Mouse (Mus musculus) ES-Bruce4 (cell line): ENCODE data around the gene Myo1e. TPM values are rescaled to one million over a fixed set of nuclear protein-coding genes. Genes with fewer than 3 reads are reported as not detected.
A peak's percentile ranks its signal among the peaks of the same experiment; 100 is the strongest.

ENCODE experiments used
- H3K27ac ChIP-seq: 2 replicates; pipeline ENCODE4 v1.5.1; 2012; ENCODE audit warnings: low read length, inconsistent platforms; ENCODE audit not compliant: insufficient read depth
- H3K27me3 ChIP-seq: 2 replicates; pipeline ENCODE4 v1.6.1; 2012; ENCODE audit warnings: mild to moderate bottlenecking, low read length, inconsistent platforms; ENCODE audit not compliant: control insufficient read depth, poor library complexity, insufficient read depth, severe bottlenecking
- H3K36me3 ChIP-seq: 2 replicates; pipeline ENCODE4 v1.6.1; 2012; ENCODE audit warnings: inconsistent platforms, mild to moderate bottlenecking, low read length, moderate library complexity; ENCODE audit not compliant: control insufficient read depth, poor library complexity, insufficient read depth, severe bottlenecking
- H3K4me1 ChIP-seq: one replicate; pipeline ENCODE4 v1.8.1; 2011; ENCODE audit warnings: low read length; ENCODE audit not compliant: control insufficient read depth, insufficient read depth
- H3K4me3 ChIP-seq: 2 replicates; pipeline ENCODE4 v1.5.1; 2011; ENCODE audit warnings: low read depth, mild to moderate bottlenecking, low read length
- H3K9ac ChIP-seq: 2 replicates; pipeline ENCODE4 v1.6.1; 2012; ENCODE audit warnings: low read depth, mild to moderate bottlenecking, inconsistent platforms; ENCODE audit not compliant: poor library complexity, severe bottlenecking
- H3K9me3 ChIP-seq: replicated peaks from 2 replicates; pipeline ENCODE4 v1.6.1; 2012; ENCODE audit warnings: mild to moderate bottlenecking, low read length, inconsistent platforms; ENCODE audit not compliant: control insufficient read depth, poor library complexity, insufficient read depth, severe bottlenecking
- CTCF ChIP-seq: IDR thresholded peaks from one replicate; pipeline ENCODE4 v1.8.1; 2011; ENCODE audit warnings: low read depth, low read length
- EP300 ChIP-seq: IDR thresholded peaks from 2 replicates; pipeline ENCODE4 v1.6.1; 2011; ENCODE audit warnings: low read depth, low read length; ENCODE audit not compliant: insufficient read depth
- POLR2A ChIP-seq: IDR thresholded peaks from one replicate; pipeline ENCODE4 v1.8.1; 2011; ENCODE audit warnings: low read length; ENCODE audit not compliant: insufficient read depth
- polyA plus RNA-seq: library from polyadenylated mRNA; stranded (reverse); fragments of >200 nt; gene quantifications from 2 replicates; pipeline ENCODE4 v1.2.4, GENCODE M21; 2011; ENCODE audit warnings: low read depth; ENCODE audit not compliant: missing spikeins, insufficient read depth, insufficient read length

Gene Myo1e
- polyA plus RNA-seq, 1 experiment = 51.6 TPM

DNA sequence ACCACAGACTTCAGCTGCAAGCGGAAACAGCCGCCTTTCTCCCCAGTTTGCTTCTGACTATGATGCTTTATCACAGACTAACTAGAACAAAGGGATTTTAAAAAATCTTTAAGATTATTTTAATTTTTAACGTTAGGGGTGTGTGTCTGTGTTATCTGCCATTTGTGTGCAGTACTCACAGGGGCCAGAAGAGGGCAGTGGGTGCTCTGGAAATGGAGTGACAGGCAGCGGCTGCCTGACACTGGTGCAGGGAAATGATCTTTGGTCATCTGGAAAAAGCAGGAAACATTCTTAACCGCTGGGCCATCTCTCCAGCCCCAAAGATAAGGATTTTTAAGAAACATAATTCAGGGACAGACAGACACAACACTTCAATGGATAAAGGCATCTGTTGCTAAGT is 4.4 kb upstream of the Myo1e start:
- H3K27ac ChIP-seq = no peak overlapping the region
- TF ChIP-seq EP300 (no peak), CTCF (peak; percentile 86)
- no peaks in the 10 kb centered on the region for H3K4me1 ChIP-seq
- H3K36me3 ChIP-seq = no peaks in the 10 kb centered on the region
- no peaks in the 10 kb centered on the region for H3K27me3 ChIP-seq
- H3K9me3 ChIP-seq = no peaks in the 10 kb centered on the region
- no peak overlapping the region for H3K9ac ChIP-seq
- no peak overlapping the region for H3K4me3 ChIP-seq

DNA sequence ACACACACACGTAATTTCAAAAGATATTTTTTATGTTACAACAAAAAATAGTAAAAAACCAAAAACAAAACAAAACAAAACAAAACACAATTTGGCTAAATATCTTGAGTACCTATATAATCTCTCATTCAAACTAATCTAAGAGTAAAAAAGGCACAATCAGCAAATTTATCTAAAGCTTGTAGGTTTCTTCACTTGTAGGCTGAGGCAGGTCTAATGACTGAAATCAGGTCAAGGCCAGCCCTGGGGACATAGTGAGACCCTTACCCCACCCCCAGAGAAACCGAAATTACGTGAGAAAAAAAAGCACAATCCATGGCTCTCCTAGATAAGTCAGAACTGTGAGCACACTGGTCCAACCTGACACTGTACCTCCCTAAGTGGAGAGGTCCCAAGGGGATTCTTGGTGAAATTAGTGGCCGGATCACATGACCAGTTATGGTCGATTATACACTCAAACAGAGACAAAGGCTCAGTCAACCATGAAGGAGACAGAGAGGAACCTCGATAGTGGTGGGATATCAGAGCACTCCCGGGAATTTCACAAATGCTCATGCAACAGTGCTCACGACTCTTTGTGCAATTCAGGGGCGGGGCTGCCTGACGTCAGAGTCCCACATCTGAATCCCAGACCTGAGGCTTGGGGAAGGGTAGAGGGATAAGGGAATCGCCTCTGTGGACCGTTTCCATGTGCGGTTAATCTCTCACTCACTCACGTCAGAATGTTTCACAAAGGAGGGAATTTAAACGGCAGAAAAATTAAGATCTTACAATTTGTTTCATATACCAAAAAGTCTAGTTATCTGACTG is 3.7 kb upstream of the Myo1e start:
- Histone ChIP-seq H3K4me1 (no peaks in the 10 kb centered on the region), H3K27ac (no peak overlapping the region), H3K9ac (no peak overlapping the region), H3K36me3 (no peaks in the 10 kb centered on the region), H3K9me3 (no peaks in the 10 kb centered on the region), H3K4me3 (no peak overlapping the region), H3K27me3 (no peaks in the 10 kb centered on the region)
- no peak for TF ChIP-seq POLR2A
- no peak for TF ChIP-seq CTCF
- TF ChIP-seq EP300 = no peak

DNA sequence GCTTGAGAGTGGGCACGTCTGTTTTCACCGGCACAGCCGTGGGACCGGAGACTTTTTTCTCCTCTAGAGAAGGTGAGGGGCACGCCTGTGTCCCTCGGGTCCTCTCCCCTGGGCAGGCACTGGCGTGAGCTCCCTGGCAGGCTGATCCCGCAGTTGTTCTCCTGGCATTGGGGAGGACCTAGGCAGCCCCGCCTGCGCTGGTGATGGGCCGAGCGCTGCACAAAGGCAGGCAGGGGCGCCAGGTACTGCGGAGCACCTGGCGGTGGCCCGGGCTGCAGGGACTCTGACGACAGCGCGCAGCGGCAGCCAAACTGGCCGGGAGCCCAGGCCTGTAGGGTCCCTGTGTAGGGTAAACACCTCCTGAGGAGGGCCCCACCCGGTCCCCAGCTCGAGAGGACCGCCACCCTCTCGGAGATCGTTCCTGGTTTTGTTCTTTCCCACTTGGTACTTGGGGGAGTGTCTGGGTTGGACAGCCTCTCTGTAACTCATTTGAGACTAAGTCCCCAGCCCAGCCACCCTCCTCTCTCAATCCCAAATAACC is 901 bp downstream of the Myo1e start:
- Histone ChIP-seq H3K4me3 (peak overlapping the region; percentile 89), H3K27me3 (no peaks in the 10 kb centered on the region), H3K4me1 (peaks cover 4% of the 10 kb centered on the region), H3K36me3 (no peaks in the 10 kb centered on the region), H3K27ac (no peak overlapping the region), H3K9me3 (no peaks in the 10 kb centered on the region), H3K9ac (peak overlapping the region; percentile 59)
- no peak for TF ChIP-seq POLR2A
- TF ChIP-seq EP300 = no peak
- TF ChIP-seq CTCF = no peak

DNA sequence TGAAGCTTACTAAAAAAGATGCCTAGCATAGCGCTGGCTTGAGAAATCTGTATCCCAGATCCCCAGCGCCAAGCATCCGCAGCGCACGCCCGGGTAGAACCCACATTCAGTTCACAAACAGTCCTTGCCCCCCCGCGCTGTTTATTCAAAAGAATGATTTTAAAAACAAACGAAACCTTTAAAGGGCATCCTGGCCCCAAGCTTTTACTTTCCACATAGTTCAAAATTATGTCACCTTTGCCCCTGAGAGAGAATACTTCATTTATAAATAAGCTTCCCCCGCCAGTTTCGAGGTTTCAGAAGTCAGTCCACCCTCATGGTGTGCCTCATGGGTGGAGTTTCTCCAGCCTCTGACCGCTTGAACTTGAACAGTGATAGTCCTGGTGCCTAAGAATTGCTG is 1.6 kb downstream of the Myo1e start:
- Histone ChIP-seq H3K4me1 (peaks cover 4% of the 10 kb centered on the region), H3K9ac (peak overlapping the region; percentile 59), H3K27me3 (no peaks in the 10 kb centered on the region), H3K4me3 (peak overlapping the region; percentile 89), H3K9me3 (no peaks in the 10 kb centered on the region), H3K36me3 (no peaks in the 10 kb centered on the region), H3K27ac (no peak overlapping the region)
- TF ChIP-seq POLR2A (no peak), EP300 (no peak), CTCF (no peak)

DNA sequence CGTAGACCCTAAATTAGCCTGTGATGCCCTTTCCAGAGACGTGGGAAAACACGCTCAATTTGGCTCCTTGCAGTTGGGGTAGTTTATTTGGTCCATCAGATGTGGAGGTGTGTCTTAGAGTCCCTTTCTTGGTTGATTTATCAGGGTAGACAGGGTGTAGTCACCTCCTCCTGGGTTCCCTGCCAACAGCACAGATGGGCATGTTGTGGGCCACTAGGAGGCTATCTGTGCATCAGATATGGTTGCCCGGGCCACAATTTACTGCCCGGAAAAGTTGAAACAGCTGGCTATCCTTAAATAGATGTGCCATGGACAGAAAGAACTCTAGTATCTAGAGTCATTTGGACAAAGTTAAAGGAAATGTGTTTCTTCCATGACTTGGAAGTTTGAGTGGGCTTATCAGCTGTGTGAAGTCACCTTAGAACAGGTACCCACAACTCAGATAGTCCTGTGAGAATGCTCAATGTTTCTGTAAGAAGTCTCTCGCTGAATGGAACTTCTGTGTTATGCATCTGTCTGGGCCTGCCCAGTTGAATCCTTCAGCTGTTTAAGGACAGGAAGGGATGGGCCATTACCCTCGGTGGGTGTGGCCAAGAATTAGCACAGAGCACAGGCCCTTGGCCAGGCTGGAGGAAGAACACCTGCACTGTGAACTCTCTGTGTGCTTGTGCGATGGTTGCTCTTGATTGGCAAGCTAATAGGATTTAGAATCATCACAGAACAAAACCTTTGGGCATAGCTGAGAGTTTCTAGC is 2.3 kb downstream of the Myo1e start:
- Histone ChIP-seq H3K27ac (peak overlapping the region; percentile 53), H3K27me3 (no peaks in the 10 kb centered on the region), H3K4me1 (peaks cover 4% of the 10 kb centered on the region), H3K9ac (no peak overlapping the region), H3K36me3 (no peaks in the 10 kb centered on the region), H3K9me3 (no peaks in the 10 kb centered on the region), H3K4me3 (peak overlapping the region; percentile 16; the same call in 1 of the 2 replicates)
- peak; percentile 23 for TF ChIP-seq POLR2A
- TF ChIP-seq CTCF = no peak

DNA sequence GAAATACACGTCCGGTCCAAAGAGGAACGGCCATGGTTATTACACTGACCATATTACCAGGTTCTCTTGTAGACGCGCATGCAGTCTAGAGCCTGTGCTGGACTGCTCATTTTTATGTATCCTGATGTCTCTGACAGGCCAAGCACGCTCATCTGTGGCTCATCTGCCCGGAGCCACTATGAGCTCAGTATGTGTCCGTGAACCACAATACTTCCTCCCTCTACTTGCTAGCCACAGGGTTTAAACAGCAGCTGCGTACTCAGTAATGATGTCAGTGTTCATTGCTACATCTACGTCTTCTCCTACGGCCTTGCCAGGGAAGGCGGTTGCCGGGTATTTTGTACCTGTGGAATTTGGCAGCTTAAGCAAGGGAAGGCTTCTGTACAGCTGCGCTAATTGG is 4.5 kb downstream of the Myo1e start:
- Histone ChIP-seq H3K27me3 (no peaks in the 10 kb centered on the region), H3K4me1 (peaks cover 7% of the 10 kb centered on the region), H3K36me3 (no peaks in the 10 kb centered on the region), H3K9me3 (no peaks in the 10 kb centered on the region), H3K4me3 (peak overlapping the region; percentile 8; the same call in 1 of the 2 replicates), H3K9ac (no peak overlapping the region), H3K27ac (no peak overlapping the region)
- no peak for TF ChIP-seq EP300
- no peak for TF ChIP-seq POLR2A
- no peak for TF ChIP-seq CTCF
